Mouse (Mus musculus): ENCODE measurements around the gene Gm7945.
"Not testable (repeated sequence)": the region's sequence is repeated elsewhere in the genome, so short reads cannot be mapped to it uniquely, and the experiment has no call there.

Gm7945 gene

GRCm38 (mm10) chr14:41386279-41386678 is at the start of gene Gm7945:
Gene Gm7945 (minus strand): TSS chr14:41386379.
- DNase-seq (ENCODE audit: low read depth in 1 of 2, low spot score in 2 of 2) = not testable (repeated sequence)

- not testable (repeated sequence) for DNase-seq (ENCODE audit: low read depth in 1 of 2, low spot score in 2 of 2)
Measured at GRCm38 (mm10) chr14:41425393-41426075, 39.4 kb upstream of the Gm7945 start.

GRCm38 (mm10) chr14:41424694-41425093 is 38.5 kb upstream of the Gm7945 start:
- not testable (repeated sequence) for DNase-seq (ENCODE audit: low read depth in 1 of 2, low spot score in 2 of 2)

- not testable (repeated sequence) for DNase-seq (ENCODE audit: low read depth in 1 of 2, low spot score in 2 of 2)
Measured at GRCm38 (mm10) chr14:41408181-41408580, 22.0 kb upstream of the Gm7945 start, which contains the start of gene Gm6482. Gene Gm6482 (minus strand): TSS chr14:41408281.

- not testable (repeated sequence) for DNase-seq (ENCODE audit: low read depth in 1 of 2, low spot score in 2 of 2)
Measured at GRCm38 (mm10) chr14:41348309-41348708, 37.9 kb downstream of the Gm7945 start, which contains the start of gene Gm5798. Gene Gm5798 (plus strand): TSS chr14:41348609.
